Mouse (Mus musculus) lung, postnatal 4 days (tissue): ENCODE measurements around the gene Gpr146.

Source experiments
- DNase-seq, 2 experiments: peaks; one replicate each; pipeline ENCODE4 v3.0.0; 2021

Gpr146 gene

GRCm38 (mm10) chr5:139359244-139359643 lies 18.3 kb upstream of the Gpr146 start:
- no peak for DNase-seq

GRCm38 (mm10) chr5:139363858-139364257 lies 13.6 kb upstream of the Gpr146 start:
- DNase-seq, result no peak

- peak; percentile 87 to 93 for DNase-seq
Observed at GRCm38 (mm10) chr5:139364260-139364910, 13.1 kb upstream of the Gpr146 start.

GRCm38 (mm10) chr5:139364911-139365571 lies 12.5 kb upstream of the Gpr146 start:
- peak in 1 of 2 experiments; percentile 83 for DNase-seq

GRCm38 (mm10) chr5:139365827-139366226 lies 11.7 kb upstream of the Gpr146 start:
- peak; percentile 51 to 52 for DNase-seq

- DNase-seq, result no peak
Observed at GRCm38 (mm10) chr5:139366484-139366883, 11.0 kb upstream of the Gpr146 start.

GRCm38 (mm10) chr5:139367884-139368458 lies 9.5 kb upstream of the Gpr146 start:
- DNase-seq, result no peak

GRCm38 (mm10) chr5:139368638-139369320 lies 8.7 kb upstream of the Gpr146 start:
- no peak for DNase-seq

GRCm38 (mm10) chr5:139370336-139370735 lies 7.2 kb upstream of the Gpr146 start:
- DNase-seq, result no peak

GRCm38 (mm10) chr5:139371118-139371517 lies 6.4 kb upstream of the Gpr146 start:
- DNase-seq, result no peak

GRCm38 (mm10) chr5:139371631-139372401 lies 5.7 kb upstream of the Gpr146 start:
- DNase-seq, result peak; percentile 96 to 97

- DNase-seq, result no peak
Observed at GRCm38 (mm10) chr5:139373126-139373525, 4.4 kb upstream of the Gpr146 start.

GRCm38 (mm10) chr5:139373889-139374444 lies 3.5 kb upstream of the Gpr146 start:
- no peak for DNase-seq

- DNase-seq, result no peak
Observed at GRCm38 (mm10) chr5:139374841-139375240, 2.7 kb upstream of the Gpr146 start.

GRCm38 (mm10) chr5:139378271-139378556 lies 717 bp downstream of the Gpr146 start:
- no peak for DNase-seq

GRCm38 (mm10) chr5:139378986-139379629 lies 1.6 kb downstream of the Gpr146 start:
- peak; percentile 91 to 96 for DNase-seq

GRCm38 (mm10) chr5:139379771-139380384 lies 2.4 kb downstream of the Gpr146 start:
- no peak for DNase-seq

- DNase-seq, result peak; percentile 97 to 98
Observed at GRCm38 (mm10) chr5:139380385-139381248, 3.1 kb downstream of the Gpr146 start.

- no peak for DNase-seq
Observed at GRCm38 (mm10) chr5:139381586-139382513, 4.4 kb downstream of the Gpr146 start.
